Mouse (Mus musculus): ENCODE measurements around the gene Cd55. TPM values are rescaled to one million over a fixed set of nuclear protein-coding genes. Genes with fewer than 3 reads are reported as not detected.
"Not testable (repeated sequence)": the region's sequence is repeated elsewhere in the genome, so short reads cannot be mapped to it uniquely, and the experiment has no call there.

Gene Cd55
- total RNA-seq, 2 experiments from 2014 or later, result 11.9 to 15.1 TPM

- intact Hi-C loops (cut with DNase I), result not testable (repeated sequence)
These were observed 33.9 kb downstream of the Cd55 start for GRCm38 (mm10) chr1:130428667-130429066.

DNA sequence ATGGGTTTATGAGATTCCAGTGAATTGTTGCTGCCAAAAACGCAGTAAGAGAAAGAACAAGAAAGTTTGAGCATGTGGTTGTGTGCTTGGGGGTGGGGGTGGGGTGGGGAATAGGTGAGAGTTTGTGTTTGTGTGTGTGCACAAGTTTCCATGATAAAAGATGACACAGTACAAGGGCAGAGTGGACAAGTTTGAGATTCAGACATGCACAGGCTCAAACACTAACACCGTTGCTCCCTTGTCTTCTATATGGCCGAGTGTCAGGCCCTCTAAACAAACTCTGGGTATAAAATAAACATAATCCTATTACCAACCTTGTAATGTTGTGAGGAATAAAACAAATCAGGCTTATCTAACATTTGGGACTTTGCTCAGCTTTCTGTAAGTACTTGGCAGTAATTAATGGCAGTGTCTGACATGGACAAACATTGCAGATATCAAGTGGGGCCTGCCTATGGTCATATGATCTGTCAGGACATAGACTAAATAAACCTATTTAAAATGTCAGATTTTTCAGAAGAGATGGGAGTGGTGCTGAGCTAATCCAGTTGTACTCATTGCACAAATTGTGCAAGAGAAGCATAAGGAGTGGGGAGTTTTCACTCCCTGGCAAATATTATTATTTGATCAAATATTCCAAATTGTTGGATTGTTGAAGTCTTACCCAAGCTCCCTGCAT, 35.2 kb downstream of the Cd55 start:
- DNase-seq; intact Hi-C loops (cut with DNase I): not testable (repeated sequence)

More at GRCm38 (mm10) chr1:130428667-130429066, 33.9 kb downstream of the Cd55 start:
- not testable (repeated sequence) for DNase-seq

GRCm38 (mm10) chr1:130422664-130423111, 39.9 kb downstream of the Cd55 start, which contains the start of gene Cd55b:
Gene Cd55b, minus strand, starts transcription at chr1:130423009.
- intact Hi-C loops (cut with DNase I), result no loop called here
- peak; percentile 19 to 24 for DNase-seq

GRCm38 (mm10) chr1:130422033-130422432, 40.5 kb downstream of the Cd55 start:
- intact Hi-C loops (cut with DNase I); DNase-seq: not testable (repeated sequence)

DNA sequence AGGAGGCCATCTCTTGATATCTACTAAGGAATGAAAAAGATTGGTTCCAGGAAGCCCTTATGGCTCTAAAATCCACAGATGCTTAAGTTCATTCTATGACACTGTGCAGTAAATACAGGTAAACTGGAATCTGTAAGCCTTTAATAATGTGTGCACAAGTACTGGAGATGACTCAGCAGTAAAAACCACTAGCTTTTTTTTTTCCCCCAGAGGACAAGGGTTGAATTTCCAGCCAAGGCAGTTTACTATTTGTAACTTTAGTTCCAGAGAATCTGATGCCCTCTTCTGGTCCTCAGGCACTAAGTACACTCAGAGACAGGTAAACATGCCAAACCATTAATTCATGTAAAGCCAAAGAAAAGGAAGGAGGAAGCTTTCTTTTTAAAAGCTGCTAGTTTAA, 65.4 kb downstream of the Cd55 start:
- DNase-seq; intact Hi-C loops (cut with DNase I): not testable (repeated sequence)

Other genes with a start within 250 kb of the Cd55 start
- gene Cd55b, start 39.7 kb downstream of the Cd55 start, total RNA-seq (2021), result not detected
- not detected for gene Zp3r, start 166.9 kb upstream of the Cd55 start, total RNA-seq (2021)
- not detected for gene C4bp, start 198.9 kb upstream of the Cd55 start, total RNA-seq (2021)